ENCODE assay signal across 9 mouse cellular contexts in genomic region chr11:68750938-68751337, GRCm38 (mm10). TPM values are rescaled to one million over a fixed set of nuclear protein-coding genes. Genes with fewer than 3 reads are reported as not detected.
DNase-seq lines count a peak whose midpoint lies in the region; ATAC-seq and TF ChIP-seq lines count a peak whose summit lies in the region.
"Had no signal": no experiment of that assay in that cellular context is flagged by ENCODE, and none has a peak within 500 bp of the region (broad histone marks: within the 10 kb centered on the region; RNA-seq: fewer than 3 reads in every experiment).

No protein-coding gene starts in this region.

- H3K4me2 ChIP-seq in kidney, postnatal 0 days (ENCODE audit: low read length), result no peak overlapping the region
- no peak overlapping the region for H3K4me2 ChIP-seq in hindbrain, embryonic 16.5 days (ENCODE audit: low read length)

- no peak overlapping the region for H3K9ac ChIP-seq in kidney, postnatal 0 days (ENCODE audit: low read depth, low read length)
- no peak overlapping the region for H3K9ac ChIP-seq in hindbrain, embryonic 16.5 days (ENCODE audit: low read depth, low read length)

- no peaks in the 10 kb centered on the region for H3K9me3 ChIP-seq in kidney, postnatal 0 days (replicated peaks; ENCODE audit: low read length)
- no peaks in the 10 kb centered on the region for H3K9me3 ChIP-seq in hindbrain, embryonic 16.5 days (ENCODE audit: control insufficient read depth, low read length)
- H3K9me3 ChIP-seq: megakaryocyte, embryonic 14.5 days had no signal

- H3K4me1 ChIP-seq in kidney, postnatal 0 days (replicated peaks; ENCODE audit: insufficient read depth, low read length), result peaks cover 16% of the 10 kb centered on the region
- peaks cover 7% of the 10 kb centered on the region; the same call in 1 of the 2 replicates for H3K4me1 ChIP-seq in hindbrain, embryonic 16.5 days (ENCODE audit: control insufficient read depth, insufficient read depth, low read depth, low read length)
- H3K4me1 ChIP-seq: megakaryocyte, embryonic 14.5 days had no signal

- peaks cover 10% of the 10 kb centered on the region; the same call in 1 of the 2 replicates for H3K36me3 ChIP-seq in kidney, postnatal 0 days (ENCODE audit: insufficient read depth, low read length)
- peaks cover 3% of the 10 kb centered on the region; the same call in 1 of the 2 replicates for H3K36me3 ChIP-seq in hindbrain, embryonic 16.5 days (ENCODE audit: control insufficient read depth, insufficient read depth, low read length)

- 77% methylated on average over 8 of the region's 8 CpGs for WGBS in kidney, postnatal 0 days
- 73% methylated on average over 8 of the region's 8 CpGs for WGBS in hindbrain, embryonic 16.5 days

- TF ChIP-seq CTCF in kidney, postnatal 0 days (IDR thresholded peaks at IDR 0.05; ENCODE audit: low read depth), result peak; percentile 48; the same call in 1 of the 2 replicates

- H3K27ac ChIP-seq in kidney, postnatal 0 days, result peak overlapping the region; percentile 25; the same call in 1 of the 2 replicates
- H3K27ac ChIP-seq in hindbrain, embryonic 16.5 days (ENCODE audit: low read depth, low read length), result no peak overlapping the region

- ATAC-seq in kidney, postnatal 0 days (replicated peaks; ENCODE audit: low FRiP score, low read depth), result no peak
- no peak for ATAC-seq in hindbrain, embryonic 16.5 days

- H3K4me3 ChIP-seq in kidney, postnatal 0 days (replicated peaks; ENCODE audit: low read depth, low read length), result no peak overlapping the region
- no peak overlapping the region for H3K4me3 ChIP-seq in hindbrain, embryonic 16.5 days (ENCODE audit: low read length)
- H3K4me3 ChIP-seq: megakaryocyte, embryonic 14.5 days had no signal

- H3K27me3 ChIP-seq in kidney, postnatal 0 days (ENCODE audit: insufficient read depth, low read length), result no peaks in the 10 kb centered on the region
- no peaks in the 10 kb centered on the region for H3K27me3 ChIP-seq in hindbrain, embryonic 16.5 days (replicated peaks; ENCODE audit: control insufficient read depth, insufficient read depth, low read length)

- DNase-seq in adrenal gland, postnatal 36 days, result peak; percentile 13 to 22
- DNase-seq in adrenal gland, adult 8-10 months, result no peak
- peak; percentile 56 for DNase-seq in right cerebral cortex, adult 18-20 months
- DNase-seq in right cerebral cortex, postnatal 25 days, result no peak
- DNase-seq in kidney, postnatal 0 days (ENCODE audit: low spot score), result no peak
- peak; percentile 44 to 52 for DNase-seq in right cerebral cortex, adult 2 months (ENCODE audit: low spot score in 2 of 2)
- no peak for DNase-seq in urinary bladder, postnatal 25 days (ENCODE audit: low spot score)

RNA-seq across cellular contexts. Expression of gene Myh10, which starts 59.6 kb away (rescaled TPM):
- 10 to 100 TPM; 33.8 to 35.6 TPM for total RNA-seq in adrenal gland, postnatal 36 days (2021)
- 10 to 100 TPM; 42.2 to 60.3 (median 49.1) TPM for total RNA-seq in adrenal gland, adult 8-10 months (2022)
- 83.8 and 93.9 TPM in 2 replicates for polyA plus RNA-seq in kidney, postnatal 0 days (2015; fragmentation: Nextera tagmentation; extraction: Ambion mirVana)
- polyA plus RNA-seq in hindbrain, embryonic 16.5 days (2015; fragmentation: Nextera tagmentation; extraction: Ambion mirVana), result 94.9 and 104 TPM in 2 replicates

Comparison
In these comparisons a context has a peak if more than half of its experiments do, and no peak if none do; other contexts are left out.
1. DNase-seq: peak in adrenal gland, postnatal 36 days (2 of 2), right cerebral cortex, adult 18-20 months (single experiment) and right cerebral cortex, adult 2 months (2 of 2); none in adrenal gland, adult 8-10 months (single experiment), right cerebral cortex, postnatal 25 days (single experiment), kidney, postnatal 0 days (single experiment) and urinary bladder, postnatal 25 days (single experiment).